Mouse (Mus musculus) gastrocnemius, postnatal 10 days (tissue): ENCODE measurements around the gene Ica1. TPM values are rescaled to one million over a fixed set of nuclear protein-coding genes. Genes with fewer than 3 reads are reported as not detected.

Experiments
- DNase-seq: peaks from one replicate; pipeline ENCODE4 v3.0.0; 2021; ENCODE audit warnings: mixed read lengths
- total RNA-seq, 2 experiments: library from RNA; stranded (reverse); gene quantifications; 2 replicates each; pipeline ENCODE4 v1.2.3; 2021

Gene Ica1
- total RNA-seq, 2 experiments from 2014 or later = 3.7 to 4.4 TPM

GRCm38 (mm10) chr6:8686678-8687580 is 91.4 kb downstream of the Ica1 start:
- no peak for DNase-seq

GRCm38 (mm10) chr6:8683379-8683778 is 94.9 kb downstream of the Ica1 start:
- no peak for DNase-seq

GRCm38 (mm10) chr6:8680931-8681330 is 97.4 kb downstream of the Ica1 start:
- no peak for DNase-seq

GRCm38 (mm10) chr6:8673013-8673412 is 105.3 kb downstream of the Ica1 start:
- no peak for DNase-seq

GRCm38 (mm10) chr6:8669343-8669742 is 108.9 kb downstream of the Ica1 start:
- no peak for DNase-seq

- DNase-seq = no peak
These were observed 110.1 kb downstream of the Ica1 start for GRCm38 (mm10) chr6:8668013-8668811.

GRCm38 (mm10) chr6:8665786-8666185 is 112.5 kb downstream of the Ica1 start:
- no peak for DNase-seq

- DNase-seq = no peak
These were observed 113.3 kb downstream of the Ica1 start for GRCm38 (mm10) chr6:8664956-8665355.

GRCm38 (mm10) chr6:8663092-8663740 is 115.1 kb downstream of the Ica1 start:
- no peak for DNase-seq

GRCm38 (mm10) chr6:8661404-8661803 is 116.9 kb downstream of the Ica1 start:
- no peak for DNase-seq

GRCm38 (mm10) chr6:8660076-8660475 is 118.2 kb downstream of the Ica1 start:
- no peak for DNase-seq

GRCm38 (mm10) chr6:8659194-8659959 is 118.9 kb downstream of the Ica1 start:
- DNase-seq = no peak

GRCm38 (mm10) chr6:8658431-8658830 is 119.9 kb downstream of the Ica1 start:
- no peak for DNase-seq

GRCm38 (mm10) chr6:8657459-8657858 is 120.8 kb downstream of the Ica1 start:
- DNase-seq = no peak

GRCm38 (mm10) chr6:8655454-8655853 is 122.8 kb downstream of the Ica1 start:
- DNase-seq = no peak

- no peak for DNase-seq
These were observed 127.9 kb downstream of the Ica1 start for GRCm38 (mm10) chr6:8650413-8650812.

GRCm38 (mm10) chr6:8649295-8649865 is 128.9 kb downstream of the Ica1 start:
- DNase-seq = no peak

GRCm38 (mm10) chr6:8648185-8648901 is 129.9 kb downstream of the Ica1 start:
- DNase-seq = no peak

- DNase-seq = no peak
These were observed 130.6 kb downstream of the Ica1 start for GRCm38 (mm10) chr6:8647513-8648184.

GRCm38 (mm10) chr6:8645708-8646107 is 132.6 kb downstream of the Ica1 start:
- no peak for DNase-seq
